11 mouse cellular contexts compared by ENCODE assay signal in genomic region chr5:127242763-127243160, GRCm38 (mm10). TPM values are rescaled to one million over a fixed set of nuclear protein-coding genes. Genes with fewer than 3 reads are reported as not detected.
DNase-seq lines count a peak whose midpoint lies in the region; ATAC-seq and TF ChIP-seq lines count a peak whose summit lies in the region.
"Had no signal": no experiment of that assay in that cellular context is flagged by ENCODE, and none has a peak within 500 bp of the region (broad histone marks: within the 10 kb centered on the region; RNA-seq: fewer than 3 reads in every experiment).

No protein-coding gene starts in this region.

- no peak for ATAC-seq in heart, embryonic 11.5 days (replicated peaks; ENCODE audit: insufficient number of reproducible peaks, low FRiP score, low TSS enrichment)
- ATAC-seq in midbrain, embryonic 12.5 days (ENCODE audit: low FRiP score, low read depth) = no peak
- ATAC-seq: activated CD4-positive, CD25-positive, alpha-beta regulatory T cell, adult 4 months had no signal

- intact Hi-C loops in heart, adult 2 months (cut with DNase I) = no loop called here

- TF ChIP-seq EP300 in heart, adult 2 months (IDR thresholded peaks at IDR 0.05; ENCODE audit: insufficient read depth, low read depth, low read length) = no peak
- no peak for TF ChIP-seq EP300 in ES-Bruce4 (IDR thresholded peaks at IDR 0.05; ENCODE audit: insufficient read depth, low read depth, low read length)

- H3K4me3 ChIP-seq in heart, embryonic 11.5 days (ENCODE audit: low read depth, low read length) = peak overlapping the region; percentile 53
- no peak overlapping the region for H3K4me3 ChIP-seq in heart, adult 2 months
- H3K4me3 ChIP-seq in ES-Bruce4 (ENCODE audit: low read depth, low read length) = peak overlapping the region; percentile 60
- peak overlapping the region; percentile 76 for H3K4me3 ChIP-seq in hindbrain, embryonic 10.5 days
- H3K4me3 ChIP-seq in midbrain, embryonic 12.5 days = peak overlapping the region; percentile 73

- peak overlapping the region; percentile 78 for H3K4me2 ChIP-seq in heart, embryonic 11.5 days
- H3K4me2 ChIP-seq in midbrain, embryonic 12.5 days (replicated peaks) = peak overlapping the region; percentile 89

- no peak for DNase-seq in heart, adult 2 months
- no peak for DNase-seq in hindbrain, embryonic 10.5 days (ENCODE audit: low spot score)
- no peak for DNase-seq in thymus, postnatal 14 days
- no peak for DNase-seq in right cerebral cortex, postnatal 36 days (ENCODE audit: low spot score in 2 of 2)
- DNase-seq in frontal cortex, postnatal 10 days (ENCODE audit: low spot score in 2 of 2) = no peak
- DNase-seq: B cell, adult 2 months had no signal

- WGBS in heart, embryonic 11.5 days (ENCODE audit: insufficient replicate concordance) = 1% methylated on average over 13 of the region's 13 CpGs
- WGBS in heart, adult 2 months = 3% methylated on average over 13 of the region's 13 CpGs
- under 1% methylated on average over 13 of the region's 13 CpGs for WGBS in hindbrain, embryonic 10.5 days
- WGBS in midbrain, embryonic 12.5 days = under 1% methylated on average over 13 of the region's 13 CpGs

- no peak for TF ChIP-seq CTCF in heart, adult 2 months (IDR thresholded peaks at IDR 0.05)
- TF ChIP-seq CTCF in ES-Bruce4 (IDR thresholded peaks at IDR 0.05; ENCODE audit: low read depth, low read length) = no peak

- no peak for TF ChIP-seq POLR2A in heart, adult 2 months (IDR thresholded peaks at IDR 0.05; ENCODE audit: insufficient read depth, low read depth, low read length)
- no peak for TF ChIP-seq POLR2A in ES-Bruce4 (IDR thresholded peaks at IDR 0.05; ENCODE audit: insufficient read depth, low read length)

- H3K4me1 ChIP-seq in heart, embryonic 11.5 days (ENCODE audit: control insufficient read depth, insufficient read depth, low read length) = no peaks in the 10 kb centered on the region
- H3K4me1 ChIP-seq in heart, adult 2 months (ENCODE audit: control insufficient read depth, insufficient read depth, low read length) = no peaks in the 10 kb centered on the region
- no peaks in the 10 kb centered on the region for H3K4me1 ChIP-seq in ES-Bruce4 (ENCODE audit: control insufficient read depth, insufficient read depth, low read length)
- H3K4me1 ChIP-seq in hindbrain, embryonic 10.5 days (replicated peaks) = peaks cover 39% of the 10 kb centered on the region
- H3K4me1 ChIP-seq in midbrain, embryonic 12.5 days = peaks cover 27% of the 10 kb centered on the region

- H3K79me2 ChIP-seq in heart, adult 2 months (replicated peaks; ENCODE audit: control insufficient read depth, insufficient read depth, low read length) = no peaks in the 10 kb centered on the region

- H3K9ac ChIP-seq in heart, embryonic 11.5 days (ENCODE audit: low read depth, low read length) = peak overlapping the region; percentile 30; the same call in 1 of the 2 replicates
- H3K9ac ChIP-seq in heart, adult 2 months (ENCODE audit: low read depth, low read length) = no peak overlapping the region
- no peak overlapping the region for H3K9ac ChIP-seq in ES-Bruce4 (ENCODE audit: low read depth, poor library complexity, severe bottlenecking)
- peak overlapping the region; percentile 64 for H3K9ac ChIP-seq in midbrain, embryonic 12.5 days (replicated peaks)

- no peaks in the 10 kb centered on the region for H3K36me3 ChIP-seq in heart, embryonic 11.5 days (ENCODE audit: control insufficient read depth, insufficient read depth, low read length)
- no peaks in the 10 kb centered on the region for H3K36me3 ChIP-seq in heart, adult 2 months (ENCODE audit: control insufficient read depth, insufficient read depth, low read length)
- no peaks in the 10 kb centered on the region for H3K36me3 ChIP-seq in ES-Bruce4 (ENCODE audit: control insufficient read depth, insufficient read depth, low read length, poor library complexity, severe bottlenecking)
- H3K36me3 ChIP-seq in hindbrain, embryonic 10.5 days = no peaks in the 10 kb centered on the region
- no peaks in the 10 kb centered on the region for H3K36me3 ChIP-seq in midbrain, embryonic 12.5 days

- H3K9me3 ChIP-seq in heart, embryonic 11.5 days (replicated peaks; ENCODE audit: control insufficient read depth, low read length) = no peaks in the 10 kb centered on the region
- H3K9me3 ChIP-seq in ES-Bruce4 (replicated peaks; ENCODE audit: control insufficient read depth, insufficient read depth, low read length, poor library complexity, severe bottlenecking) = no peaks in the 10 kb centered on the region
- H3K9me3 ChIP-seq in hindbrain, embryonic 10.5 days = 0 out of 2 replicates have a peak, but pooled peaks cover 2% of the 10 kb centered on the region
- H3K9me3 ChIP-seq in midbrain, embryonic 12.5 days = no peaks in the 10 kb centered on the region; the same call in 1 of the 2 replicates

- peaks cover 44% of the 10 kb centered on the region for H3K27me3 ChIP-seq in heart, embryonic 11.5 days (ENCODE audit: control insufficient read depth, insufficient read depth, low read length)
- H3K27me3 ChIP-seq in heart, adult 2 months (ENCODE audit: control insufficient read depth, insufficient read depth, low read length) = peaks cover 20% of the 10 kb centered on the region
- H3K27me3 ChIP-seq in ES-Bruce4 (ENCODE audit: control insufficient read depth, insufficient read depth, low read length, poor library complexity, severe bottlenecking) = peaks cover 8% of the 10 kb centered on the region
- H3K27me3 ChIP-seq in hindbrain, embryonic 10.5 days (ENCODE audit: insufficient read depth, poor library complexity, severe bottlenecking) = peaks cover 70% of the 10 kb centered on the region
- peaks cover 54% of the 10 kb centered on the region for H3K27me3 ChIP-seq in midbrain, embryonic 12.5 days

- H3K27ac ChIP-seq in heart, embryonic 11.5 days (ENCODE audit: low read depth, low read length) = no peak overlapping the region
- H3K27ac ChIP-seq in heart, adult 2 months = no peak overlapping the region
- H3K27ac ChIP-seq in ES-Bruce4 (ENCODE audit: insufficient read depth, low read length) = no peak overlapping the region
- H3K27ac ChIP-seq in hindbrain, embryonic 10.5 days = peak overlapping the region; percentile 83
- H3K27ac ChIP-seq in midbrain, embryonic 12.5 days (replicated peaks) = no peak overlapping the region

RNA-seq across cellular contexts. Expression of gene Tmem132c, which starts 1.2 kb away (rescaled TPM):
- polyA plus RNA-seq in heart, embryonic 11.5 days (2014; fragmentation: Nextera tagmentation; extraction: Ambion mirVana) = 3.5 and 4.3 TPM in 2 replicates
- total RNA-seq in heart, adult 2 months (2021) = under 1 TPM in 1 of 2 experiments, not detected in 1; 0.14 TPM
- 0.43 and 0.53 TPM in 2 replicates for polyA plus RNA-seq in heart, adult 2 months (2012; rRNA removed)
- polyA plus RNA-seq in ES-Bruce4 (2011; ENCODE audit: insufficient read depth, insufficient read length, low read depth, missing spikeins) = 0.72 and 3.1 TPM in 2 replicates
- polyA plus RNA-seq in hindbrain, embryonic 10.5 days (2016; fragmentation: Nextera tagmentation; extraction: Ambion mirVana) = 24.0 and 33.2 TPM in 2 replicates
- polyA plus RNA-seq in midbrain, embryonic 12.5 days (2016; fragmentation: Nextera tagmentation; extraction: Ambion mirVana) = 18.4 and 19.7 TPM in 2 replicates
- total RNA-seq: common myeloid progenitor, adult 5-6 weeks had no signal
- polyA plus RNA-seq: activated CD4-positive, CD25-positive, alpha-beta regulatory T cell, adult 4 months had no signal

Comparison
In these comparisons a context has a peak if more than half of its experiments do, and no peak if none do; other contexts are left out.
1. H3K9ac ChIP-seq: peak in heart, embryonic 11.5 days (single experiment) and midbrain, embryonic 12.5 days (single experiment); none in heart, adult 2 months (single experiment) and ES-Bruce4 (single experiment).